Mouse (Mus musculus): ENCODE results near the gene Hyal2.

GRCm38 (mm10) chr9:107582509-107583062 is 14.8 kb downstream of the Hyal2 start:
- TF ChIP-seq CTCF (IDR thresholded peaks at IDR 0.05; ENCODE audit: control insufficient read depth, insufficient read depth, low read length) (no peak), POLR2A (IDR thresholded peaks at IDR 0.05; ENCODE audit: borderline replicate concordance, control insufficient read depth, low read depth, low read length) (no peak)
